Mouse (Mus musculus): ENCODE results near the gene Ift74. TPM values are rescaled to one million over a fixed set of nuclear protein-coding genes. Genes with fewer than 3 reads are reported as not detected.

Ift74 gene
- polyA plus RNA-seq, 1 experiment = 15.0 TPM

GRCm38 (mm10) chr4:94711002-94711401, 96.7 kb downstream of the Ift74 start:
- Histone ChIP-seq H3K9ac (ENCODE audit: low read depth, poor library complexity, severe bottlenecking) (no peak overlapping the region), H3K27me3 (ENCODE audit: control insufficient read depth, insufficient read depth, low read length, poor library complexity, severe bottlenecking) (no peaks in the 10 kb centered on the region), H3K4me3 (ENCODE audit: low read depth, low read length) (no peak overlapping the region), H3K36me3 (ENCODE audit: control insufficient read depth, insufficient read depth, low read length, poor library complexity, severe bottlenecking) (no peaks in the 10 kb centered on the region), H3K9me3 (replicated peaks; ENCODE audit: control insufficient read depth, insufficient read depth, low read length, poor library complexity, severe bottlenecking) (no peaks in the 10 kb centered on the region), H3K27ac (ENCODE audit: insufficient read depth, low read length) (no peak overlapping the region), H3K4me1 (ENCODE audit: control insufficient read depth, insufficient read depth, low read length) (no peaks in the 10 kb centered on the region)
- TF ChIP-seq CTCF (IDR thresholded peaks at IDR 0.05; ENCODE audit: low read depth, low read length) (no peak), EP300 (IDR thresholded peaks at IDR 0.05; ENCODE audit: insufficient read depth, low read depth, low read length) (no peak)

GRCm38 (mm10) chr4:94711426-94711825, 97.1 kb downstream of the Ift74 start:
- H3K27me3 ChIP-seq (ENCODE audit: control insufficient read depth, insufficient read depth, low read length, poor library complexity, severe bottlenecking) = no peaks in the 10 kb centered on the region
- no peak overlapping the region for H3K9ac ChIP-seq (ENCODE audit: low read depth, poor library complexity, severe bottlenecking)
- H3K4me3 ChIP-seq (ENCODE audit: low read depth, low read length) = no peak overlapping the region
- no peaks in the 10 kb centered on the region for H3K4me1 ChIP-seq (ENCODE audit: control insufficient read depth, insufficient read depth, low read length)
- no peaks in the 10 kb centered on the region for H3K36me3 ChIP-seq (ENCODE audit: control insufficient read depth, insufficient read depth, low read length, poor library complexity, severe bottlenecking)
- TF ChIP-seq CTCF (IDR thresholded peaks at IDR 0.05; ENCODE audit: low read depth, low read length) (no peak), POLR2A (IDR thresholded peaks at IDR 0.05; ENCODE audit: insufficient read depth, low read length) (no peak), EP300 (IDR thresholded peaks at IDR 0.05; ENCODE audit: insufficient read depth, low read depth, low read length) (no peak)
- no peaks in the 10 kb centered on the region for H3K9me3 ChIP-seq (replicated peaks; ENCODE audit: control insufficient read depth, insufficient read depth, low read length, poor library complexity, severe bottlenecking)
- H3K27ac ChIP-seq (ENCODE audit: insufficient read depth, low read length) = no peak overlapping the region

GRCm38 (mm10) chr4:94713741-94714140, 99.5 kb downstream of the Ift74 start:
- Histone ChIP-seq H3K4me1 (ENCODE audit: control insufficient read depth, insufficient read depth, low read length) (no peaks in the 10 kb centered on the region), H3K27ac (ENCODE audit: insufficient read depth, low read length) (no peak overlapping the region), H3K36me3 (ENCODE audit: control insufficient read depth, insufficient read depth, low read length, poor library complexity, severe bottlenecking) (no peaks in the 10 kb centered on the region), H3K9ac (ENCODE audit: low read depth, poor library complexity, severe bottlenecking) (no peak overlapping the region), H3K9me3 (replicated peaks; ENCODE audit: control insufficient read depth, insufficient read depth, low read length, poor library complexity, severe bottlenecking) (no peaks in the 10 kb centered on the region), H3K27me3 (ENCODE audit: control insufficient read depth, insufficient read depth, low read length, poor library complexity, severe bottlenecking) (no peaks in the 10 kb centered on the region), H3K4me3 (ENCODE audit: low read depth, low read length) (no peak overlapping the region)
- TF ChIP-seq EP300 (IDR thresholded peaks at IDR 0.05; ENCODE audit: insufficient read depth, low read depth, low read length) = no peak
- no peak for TF ChIP-seq POLR2A (IDR thresholded peaks at IDR 0.05; ENCODE audit: insufficient read depth, low read length)
- TF ChIP-seq CTCF (IDR thresholded peaks at IDR 0.05; ENCODE audit: low read depth, low read length) = no peak

GRCm38 (mm10) chr4:94715166-94715565, 100.9 kb downstream of the Ift74 start:
- Histone ChIP-seq H3K36me3 (ENCODE audit: control insufficient read depth, insufficient read depth, low read length, poor library complexity, severe bottlenecking) (no peaks in the 10 kb centered on the region), H3K27me3 (ENCODE audit: control insufficient read depth, insufficient read depth, low read length, poor library complexity, severe bottlenecking) (no peaks in the 10 kb centered on the region), H3K9ac (ENCODE audit: low read depth, poor library complexity, severe bottlenecking) (no peak overlapping the region), H3K4me3 (ENCODE audit: low read depth, low read length) (no peak overlapping the region), H3K4me1 (ENCODE audit: control insufficient read depth, insufficient read depth, low read length) (no peaks in the 10 kb centered on the region), H3K27ac (ENCODE audit: insufficient read depth, low read length) (no peak overlapping the region), H3K9me3 (replicated peaks; ENCODE audit: control insufficient read depth, insufficient read depth, low read length, poor library complexity, severe bottlenecking) (no peaks in the 10 kb centered on the region)
- TF ChIP-seq CTCF (IDR thresholded peaks at IDR 0.05; ENCODE audit: low read depth, low read length) (no peak), EP300 (IDR thresholded peaks at IDR 0.05; ENCODE audit: insufficient read depth, low read depth, low read length) (no peak), POLR2A (IDR thresholded peaks at IDR 0.05; ENCODE audit: insufficient read depth, low read length) (no peak)

- TF ChIP-seq CTCF (IDR thresholded peaks at IDR 0.05; ENCODE audit: low read depth, low read length) (no peak), POLR2A (IDR thresholded peaks at IDR 0.05; ENCODE audit: insufficient read depth, low read length) (no peak), EP300 (IDR thresholded peaks at IDR 0.05; ENCODE audit: insufficient read depth, low read depth, low read length) (no peak)
- Histone ChIP-seq H3K4me3 (ENCODE audit: low read depth, low read length) (no peak overlapping the region), H3K9ac (ENCODE audit: low read depth, poor library complexity, severe bottlenecking) (no peak overlapping the region), H3K36me3 (ENCODE audit: control insufficient read depth, insufficient read depth, low read length, poor library complexity, severe bottlenecking) (no peaks in the 10 kb centered on the region), H3K27ac (ENCODE audit: insufficient read depth, low read length) (no peak overlapping the region), H3K4me1 (ENCODE audit: control insufficient read depth, insufficient read depth, low read length) (no peaks in the 10 kb centered on the region), H3K9me3 (replicated peaks; ENCODE audit: control insufficient read depth, insufficient read depth, low read length, poor library complexity, severe bottlenecking) (no peaks in the 10 kb centered on the region), H3K27me3 (ENCODE audit: control insufficient read depth, insufficient read depth, low read length, poor library complexity, severe bottlenecking) (no peaks in the 10 kb centered on the region)
These were observed 111.5 kb downstream of the Ift74 start for GRCm38 (mm10) chr4:94725799-94726198.

- H3K4me3 ChIP-seq (ENCODE audit: low read depth, low read length) = no peak overlapping the region
- H3K27me3 ChIP-seq (ENCODE audit: control insufficient read depth, insufficient read depth, low read length, poor library complexity, severe bottlenecking) = no peaks in the 10 kb centered on the region
- H3K9ac ChIP-seq (ENCODE audit: low read depth, poor library complexity, severe bottlenecking) = no peak overlapping the region
- no peaks in the 10 kb centered on the region for H3K36me3 ChIP-seq (ENCODE audit: control insufficient read depth, insufficient read depth, low read length, poor library complexity, severe bottlenecking)
- H3K9me3 ChIP-seq (replicated peaks; ENCODE audit: control insufficient read depth, insufficient read depth, low read length, poor library complexity, severe bottlenecking) = no peaks in the 10 kb centered on the region
- no peaks in the 10 kb centered on the region for H3K4me1 ChIP-seq (ENCODE audit: control insufficient read depth, insufficient read depth, low read length)
- H3K27ac ChIP-seq (ENCODE audit: insufficient read depth, low read length) = no peak overlapping the region
- TF ChIP-seq EP300 (IDR thresholded peaks at IDR 0.05; ENCODE audit: insufficient read depth, low read depth, low read length) = no peak
- TF ChIP-seq POLR2A (IDR thresholded peaks at IDR 0.05; ENCODE audit: insufficient read depth, low read length) = no peak
- no peak for TF ChIP-seq CTCF (IDR thresholded peaks at IDR 0.05; ENCODE audit: low read depth, low read length)
These were observed 118.4 kb downstream of the Ift74 start for GRCm38 (mm10) chr4:94732721-94733120.

Measured in ES-Bruce4 (cell line).